Mouse (Mus musculus) ES-CJ7 (cell line): Measurements from ENCODE around the gene Kif14.

Experiments
- DNase-seq: peaks from one replicate; pipeline ENCODE4 v3.0.0; 2011; ENCODE audit warnings: low read depth, low spot score

Gene Kif14

DNA sequence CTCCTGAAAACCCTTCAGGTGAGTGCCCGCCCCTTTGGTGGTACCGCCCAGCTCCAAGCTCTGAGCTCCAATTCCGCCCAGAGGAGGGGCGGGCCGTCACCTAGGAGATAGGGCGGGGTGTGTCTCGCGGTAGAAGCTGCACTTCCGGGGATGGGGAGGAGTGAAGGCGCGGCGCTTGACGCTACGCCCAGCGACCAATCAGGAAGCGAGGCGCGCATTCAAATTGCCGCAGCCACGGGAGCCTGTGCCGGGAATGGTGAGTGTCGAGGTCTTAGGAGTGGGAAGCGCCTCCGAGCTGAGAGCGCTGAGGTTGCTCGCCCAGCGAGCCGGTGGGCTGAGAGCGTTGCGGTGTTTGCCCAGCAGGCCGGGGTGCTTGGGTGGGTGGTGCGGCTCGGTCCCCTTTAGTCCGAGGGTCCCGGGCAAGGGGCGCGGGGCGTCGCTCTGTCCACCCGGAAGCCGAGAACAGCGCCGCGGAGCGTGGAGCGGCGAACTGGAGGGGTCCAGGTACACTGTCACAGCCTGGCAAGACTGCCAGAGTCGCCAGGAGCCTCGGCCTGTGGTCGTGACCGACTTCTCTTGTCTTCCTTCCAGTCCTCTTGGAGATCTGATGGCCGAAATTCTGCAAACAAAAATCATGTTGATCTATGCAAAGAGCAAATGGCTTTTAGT lies at the start of gene Kif14:
Gene Kif14 (plus strand): TSS at position 201 of the 669 bp plus-strand sequence.
- DNase-seq = peak; percentile 99

DNA sequence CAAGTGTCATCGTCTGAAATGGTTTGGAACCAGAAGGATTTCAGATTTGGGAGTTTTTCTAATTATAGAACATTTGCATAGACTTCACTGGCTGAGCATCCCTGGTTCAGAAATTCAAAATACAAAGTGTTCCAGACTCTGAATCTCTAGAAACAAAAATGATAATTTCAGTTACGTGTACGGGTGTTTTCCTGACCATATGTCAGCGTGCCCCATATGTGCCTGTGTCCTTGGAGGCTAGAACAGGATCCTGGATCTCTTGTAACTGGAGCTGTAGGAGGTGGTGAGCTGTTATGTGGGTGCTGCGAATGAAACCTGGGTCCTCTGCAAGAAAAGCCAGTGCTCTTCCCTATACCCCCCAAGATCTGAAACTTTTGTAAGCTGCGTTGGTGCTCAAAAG lies 47.8 kb upstream of the Kif14 start:
- DNase-seq = no peak

DNA sequence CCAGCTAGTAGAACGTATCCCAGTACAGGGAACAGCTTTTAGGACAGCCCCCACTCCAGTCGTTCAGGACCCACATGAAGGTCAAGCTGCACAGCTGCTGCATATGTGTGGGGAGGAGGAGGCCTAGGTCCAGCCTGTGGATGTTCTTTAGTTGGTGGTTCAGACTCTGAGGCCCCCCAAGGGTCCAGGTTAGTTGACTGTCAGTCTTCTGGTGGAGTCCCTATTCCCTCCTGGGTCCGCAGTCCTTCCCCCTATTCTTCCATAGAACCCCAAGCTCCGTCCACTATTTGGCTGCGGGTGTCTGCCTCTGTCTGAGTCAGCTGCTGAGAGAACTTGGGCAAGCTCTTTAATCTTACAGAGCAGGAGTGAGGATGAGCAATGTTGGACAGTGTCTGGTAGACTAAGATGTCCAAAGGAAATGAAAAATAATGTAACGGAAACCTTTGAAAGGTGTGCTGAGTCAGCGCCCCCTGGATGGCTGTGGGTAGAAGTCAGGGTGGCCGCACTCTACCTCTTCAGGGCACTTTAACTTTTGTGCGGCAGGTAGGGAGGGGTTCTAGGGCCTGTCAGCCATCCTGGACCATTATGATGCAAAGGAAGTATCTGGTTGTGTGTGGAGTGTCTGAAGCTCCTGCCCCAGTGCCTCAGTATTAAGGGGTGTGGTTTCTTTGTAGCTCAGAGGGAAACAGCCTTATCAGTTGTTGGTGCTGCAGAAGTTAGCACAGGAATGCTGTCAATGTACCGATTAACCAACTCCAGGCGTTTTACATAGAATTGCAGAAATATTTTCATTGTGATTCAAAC lies 38.8 kb upstream of the Kif14 start:
- peak; percentile 83 for DNase-seq

DNA sequence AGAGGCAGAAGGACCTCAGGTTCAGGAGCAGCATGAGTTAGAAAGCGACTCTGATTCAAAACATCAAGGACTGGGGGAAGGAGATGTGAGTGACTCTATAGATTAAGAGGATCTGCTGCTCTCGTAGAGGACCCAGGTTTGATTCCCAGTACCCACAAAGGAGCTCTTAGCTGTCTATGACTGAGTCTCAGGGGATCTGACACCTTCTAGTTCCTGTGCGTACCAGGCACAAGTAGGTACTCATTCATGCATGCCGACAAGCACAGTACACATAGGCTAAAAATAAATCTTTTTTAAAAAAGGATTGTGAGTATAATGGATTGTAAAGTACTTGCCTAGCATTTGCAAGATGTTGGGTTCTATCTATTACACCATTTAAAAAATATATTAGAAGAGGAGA lies 37.2 kb upstream of the Kif14 start:
- no peak for DNase-seq

DNA sequence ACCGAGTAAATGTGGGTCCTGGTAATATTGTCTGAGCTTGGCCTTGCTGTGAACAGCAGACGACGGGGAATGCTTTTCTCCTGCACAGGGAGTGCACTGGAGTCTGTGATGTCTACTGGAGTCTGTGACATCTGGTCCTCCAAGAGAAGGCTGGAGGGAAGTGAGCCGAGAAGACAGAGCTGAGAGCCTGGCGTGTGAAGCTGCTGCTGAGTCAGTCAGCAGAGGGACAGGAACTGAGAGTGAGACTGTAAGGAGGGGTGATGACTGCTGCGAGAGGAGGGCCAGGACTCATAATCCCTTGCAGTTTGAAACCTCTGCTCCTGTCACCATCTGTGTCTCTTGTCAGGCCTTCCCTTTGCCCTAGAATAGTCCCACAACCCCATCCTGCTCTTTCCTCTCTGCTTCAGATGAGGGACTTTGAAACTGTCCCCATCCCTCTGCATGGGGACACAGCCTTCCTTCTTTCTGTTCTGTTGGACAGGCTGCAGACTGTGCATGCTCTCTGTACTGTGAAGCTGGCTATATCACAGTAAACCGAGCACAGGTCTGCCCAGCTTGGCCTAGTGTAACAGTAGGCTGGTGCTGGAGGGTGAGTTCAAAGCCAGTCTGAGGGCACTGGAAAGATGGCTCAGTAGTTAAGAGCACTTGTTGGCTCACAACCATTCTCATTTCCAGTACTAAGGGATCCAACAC lies 35.9 kb upstream of the Kif14 start:
- DNase-seq = no peak

DNA sequence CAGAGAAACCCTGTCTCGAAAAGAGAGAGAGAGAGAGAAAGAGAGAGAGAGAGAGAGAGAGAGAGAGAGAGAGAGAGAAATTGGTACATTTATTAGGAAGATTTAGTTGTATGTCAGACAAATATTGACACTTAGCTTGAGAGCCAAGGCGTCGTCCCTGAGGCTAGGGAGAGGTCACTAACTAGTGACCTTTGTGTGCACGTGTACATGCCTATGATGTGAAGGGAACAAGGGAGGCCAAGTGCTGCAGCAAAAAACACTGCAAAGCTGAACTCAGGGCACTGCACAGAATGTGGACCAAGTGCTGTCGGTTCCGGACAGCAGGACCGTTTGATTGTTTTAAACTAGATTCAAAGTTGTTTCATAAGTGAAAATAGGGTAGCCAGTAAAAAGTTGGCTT lies 25.4 kb upstream of the Kif14 start:
- DNase-seq = no peak

DNA sequence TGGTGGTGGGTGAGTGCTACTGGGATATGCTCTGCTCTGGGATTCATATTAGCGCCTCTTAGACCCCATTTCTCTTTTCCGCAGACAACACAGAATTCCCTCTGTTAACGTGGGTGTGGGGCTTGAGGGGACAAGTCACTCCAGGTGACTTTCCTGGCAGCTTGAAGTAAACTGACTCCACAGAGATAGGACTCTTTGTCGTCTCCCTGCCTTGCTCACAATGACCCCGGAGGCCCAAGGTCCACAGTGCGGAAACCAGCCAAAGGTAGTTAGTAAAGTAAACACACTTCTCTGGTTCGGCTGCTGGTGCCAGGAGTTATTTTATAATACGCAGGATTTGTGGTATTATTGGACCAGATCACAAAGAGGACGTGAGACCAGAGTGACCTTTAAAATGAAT lies 23.3 kb upstream of the Kif14 start:
- DNase-seq = no peak

DNA sequence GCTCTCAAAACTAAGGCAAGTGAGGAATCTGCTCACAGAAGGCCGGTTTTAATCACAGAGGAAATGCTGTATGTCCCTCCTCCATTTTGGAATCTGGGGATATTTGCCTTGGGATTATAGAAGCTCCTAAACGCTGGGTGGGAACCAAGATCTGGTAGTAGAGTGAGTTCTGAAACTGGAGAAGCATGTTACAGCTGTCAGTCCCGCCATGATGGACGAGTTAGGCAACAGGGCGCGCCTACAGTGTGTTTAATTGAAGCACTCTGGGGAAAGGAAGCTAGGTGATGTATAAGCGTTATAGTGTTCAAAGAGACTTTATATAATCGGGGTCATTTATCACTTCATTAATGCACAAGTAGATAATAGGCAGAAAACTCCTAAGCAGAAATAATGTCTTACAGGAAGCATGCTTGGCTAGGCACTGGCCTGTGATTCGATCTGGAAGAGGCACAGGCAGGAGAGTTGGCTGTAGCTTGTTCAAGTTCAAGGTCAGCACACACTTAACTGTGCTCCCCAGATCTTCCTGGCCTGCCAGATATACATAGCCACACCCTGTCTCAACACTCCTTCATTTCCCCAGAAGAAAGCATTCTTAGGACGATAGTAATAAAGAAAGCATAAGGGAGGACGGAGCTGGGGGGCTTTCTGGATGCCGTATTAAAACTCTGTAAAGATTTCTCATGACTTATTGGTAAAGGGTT lies 21.4 kb upstream of the Kif14 start:
- DNase-seq = peak; percentile 42

DNA sequence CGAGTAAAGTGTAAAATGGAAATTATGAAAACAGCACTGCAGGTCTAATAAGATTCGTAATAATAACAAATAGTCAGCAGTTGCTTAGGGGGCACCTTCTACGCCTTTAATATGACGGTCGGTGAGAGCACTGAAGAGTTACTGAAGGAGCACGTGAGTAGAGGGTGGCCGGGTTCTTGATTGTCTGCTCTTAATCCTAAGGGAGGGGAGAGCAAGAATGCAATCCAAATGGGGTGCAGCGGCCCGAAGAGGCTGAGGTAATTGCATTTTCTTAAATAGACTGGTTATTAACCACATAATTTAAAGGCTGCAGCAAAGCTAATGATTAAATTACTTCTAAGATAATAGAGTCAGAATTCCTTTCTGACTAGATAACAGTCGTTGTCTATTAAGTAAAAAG lies 19.2 kb upstream of the Kif14 start:
- no peak for DNase-seq

DNA sequence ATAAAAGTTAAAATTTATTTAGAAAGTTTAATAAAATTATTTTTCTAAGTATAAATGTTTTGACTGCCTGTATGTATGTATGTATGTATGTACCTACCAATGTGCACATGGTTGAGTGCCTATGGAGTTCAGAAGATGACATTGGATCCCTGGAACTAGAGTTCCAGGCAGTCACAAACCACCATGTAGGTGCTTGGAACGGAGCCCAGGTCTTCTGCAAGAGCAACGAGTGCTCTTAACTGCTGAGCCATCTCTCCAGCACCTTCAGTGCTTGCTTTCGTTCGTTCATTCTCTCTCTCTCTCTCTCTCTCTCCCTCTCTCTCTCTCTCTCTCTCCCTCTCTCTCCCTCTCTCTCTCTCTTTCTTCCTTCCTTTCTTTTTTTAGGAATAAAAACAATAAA lies 18.8 kb upstream of the Kif14 start:
- no peak for DNase-seq

DNA sequence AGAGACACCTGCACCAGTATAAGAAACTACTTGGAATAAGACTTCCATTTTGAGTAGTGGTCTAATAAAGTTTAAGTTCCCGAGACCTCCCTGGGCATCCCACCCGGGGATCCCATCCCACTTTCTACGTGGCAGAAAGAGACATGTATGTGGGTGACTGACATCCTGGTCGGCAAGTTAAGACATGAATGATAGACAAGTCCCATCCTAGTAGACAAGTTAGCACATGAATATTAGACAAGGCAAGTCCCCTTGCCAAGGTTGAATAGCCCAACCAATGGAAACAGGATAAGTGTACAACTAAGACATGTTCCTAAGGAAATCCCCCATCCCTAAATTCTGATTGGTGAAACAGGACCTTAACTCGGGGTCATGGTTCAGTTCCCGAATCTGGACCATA lies 16.6 kb upstream of the Kif14 start:
- DNase-seq = no peak

DNA sequence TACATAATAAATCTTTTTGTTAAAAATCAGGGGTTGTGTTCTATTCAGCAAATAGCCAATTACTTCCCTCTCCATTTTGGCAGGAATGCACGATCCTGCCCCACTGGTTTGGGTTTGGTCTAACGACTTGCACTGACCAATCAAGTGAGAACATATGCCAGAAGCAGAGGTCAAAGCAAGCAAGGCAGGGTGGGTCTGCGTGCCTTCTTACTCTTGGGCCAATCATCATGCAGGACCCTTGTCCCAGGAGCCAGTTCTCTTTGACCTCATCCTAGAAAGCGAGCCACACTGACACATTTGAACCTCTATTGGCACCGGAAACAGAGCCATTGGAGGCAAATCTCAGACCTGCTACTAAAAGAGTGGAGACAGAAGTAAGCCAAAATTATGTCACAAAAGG lies 15.9 kb upstream of the Kif14 start:
- peak; percentile 81 for DNase-seq

DNA sequence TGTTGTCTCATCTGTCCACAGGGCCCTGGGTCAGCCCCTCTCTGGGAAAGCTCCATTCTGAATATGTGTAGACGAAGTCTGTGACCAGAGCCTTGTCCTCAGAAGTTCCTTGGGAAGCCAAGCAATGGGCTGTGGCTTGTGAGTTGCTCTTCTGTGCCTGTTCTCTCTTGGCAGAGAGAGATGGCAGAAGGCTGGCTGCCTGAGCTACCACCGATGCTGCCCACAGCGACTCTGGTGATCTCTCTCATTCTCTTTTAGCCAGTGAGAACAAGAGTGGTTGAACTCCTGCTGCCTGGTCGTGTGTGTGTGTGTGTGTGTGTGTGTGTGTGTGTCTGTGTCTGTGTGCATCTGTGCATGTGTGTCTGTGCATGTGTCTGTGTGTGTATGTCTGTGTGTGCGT lies 13.7 kb upstream of the Kif14 start:
- no peak for DNase-seq

DNA sequence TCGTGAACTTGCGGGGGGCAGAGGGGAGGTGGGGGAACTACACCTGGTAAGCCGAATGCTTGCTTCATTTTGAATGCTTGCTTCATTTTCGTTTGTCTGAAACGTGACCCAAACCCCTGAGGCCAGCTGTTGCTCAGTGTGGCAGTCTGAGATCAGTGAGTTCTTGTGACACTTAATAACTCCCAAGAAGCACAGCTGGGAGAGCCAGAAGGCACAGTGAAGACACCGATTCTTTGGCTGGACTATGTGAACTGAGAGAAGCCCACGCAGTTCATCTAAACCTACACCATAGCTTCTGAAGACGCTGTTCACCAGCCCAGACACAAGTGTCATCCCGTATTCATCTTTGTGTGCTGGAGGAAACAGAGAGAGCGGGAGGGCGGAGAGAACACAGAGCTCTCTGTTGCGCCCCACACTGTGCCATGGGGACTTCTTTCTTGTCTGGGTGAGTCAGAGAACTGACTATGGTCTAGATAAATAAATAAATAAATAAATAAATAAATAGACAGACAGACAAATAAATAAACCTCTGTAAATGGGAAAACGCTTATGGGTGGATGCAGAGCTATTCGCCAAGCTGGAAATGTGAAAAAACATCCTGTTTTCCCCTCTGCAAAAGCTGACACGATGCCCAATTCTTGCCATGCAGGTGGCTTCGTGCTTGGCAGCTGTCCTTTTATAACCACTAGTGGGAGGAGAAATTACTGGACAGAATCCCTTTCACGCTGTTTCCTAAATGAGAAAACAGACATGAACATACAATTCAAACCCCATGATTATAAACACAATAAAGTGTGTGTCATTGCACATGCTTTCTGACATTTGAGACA lies 10.2 kb upstream of the Kif14 start:
- no peak for DNase-seq

DNA sequence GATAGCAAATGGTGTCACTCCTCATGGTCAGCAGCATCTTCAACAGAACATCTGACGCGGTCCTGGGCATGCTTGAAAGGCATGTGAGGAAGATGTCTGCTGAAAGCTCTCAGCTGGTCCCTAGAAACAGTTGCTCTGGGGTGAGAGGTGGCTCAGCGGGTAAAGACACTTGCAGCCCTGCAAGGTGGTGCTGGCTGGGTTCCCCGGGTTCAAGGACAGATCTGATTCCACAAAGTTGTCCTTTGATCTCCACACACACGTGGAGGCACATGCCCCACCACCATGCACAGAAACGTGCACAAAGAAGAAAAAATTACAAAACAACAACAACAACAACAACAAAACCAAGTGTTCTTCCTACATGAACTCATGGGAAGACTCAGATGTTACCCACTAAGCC lies 9.4 kb upstream of the Kif14 start:
- no peak for DNase-seq

DNA sequence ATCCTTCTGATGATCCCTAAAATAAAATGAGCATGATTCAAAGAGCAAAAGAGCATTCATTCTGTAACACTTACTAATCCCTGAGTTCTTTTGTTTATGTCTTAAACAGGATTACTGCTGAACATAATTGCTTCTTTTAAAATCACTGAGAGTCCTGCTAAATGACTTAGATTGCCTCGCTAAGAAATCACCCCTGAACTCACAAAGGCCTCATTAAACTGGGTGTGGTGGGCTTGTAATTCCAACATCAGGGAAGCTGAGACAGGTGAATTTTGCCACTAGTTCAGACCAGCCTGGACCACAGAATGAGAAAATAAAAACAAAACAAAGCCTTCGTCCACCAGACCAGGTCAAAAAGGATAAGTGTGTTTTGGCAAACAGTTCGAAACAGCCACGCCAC lies 8.7 kb upstream of the Kif14 start:
- DNase-seq = no peak

DNA sequence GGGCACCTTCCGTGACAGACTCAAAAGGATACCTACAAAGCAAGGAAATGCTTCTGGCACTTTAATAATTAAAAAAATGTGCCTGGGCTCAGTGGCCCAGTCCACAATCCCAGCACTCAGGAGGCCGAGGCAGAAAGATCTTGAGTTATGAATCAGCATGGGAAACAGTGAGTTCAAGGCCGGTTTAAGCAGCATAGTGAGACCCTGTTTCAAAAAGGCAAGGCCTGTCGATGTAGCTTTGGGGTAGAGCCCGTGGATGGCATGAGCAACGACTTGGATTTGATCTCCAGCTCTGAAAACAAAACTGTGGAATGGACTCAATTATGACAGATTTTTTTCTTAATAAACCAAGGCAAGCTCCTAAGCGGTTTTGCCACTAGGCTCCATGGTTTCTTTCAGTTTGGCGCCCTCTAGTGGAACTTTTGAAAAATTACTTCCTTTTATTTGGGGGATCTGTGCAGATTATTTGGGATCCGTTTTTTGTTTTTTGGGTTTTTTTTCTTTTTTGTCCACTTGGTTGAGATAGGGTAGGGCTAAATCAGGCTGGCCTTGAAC lies 7.4 kb upstream of the Kif14 start:
- DNase-seq = peak; percentile 70

DNA sequence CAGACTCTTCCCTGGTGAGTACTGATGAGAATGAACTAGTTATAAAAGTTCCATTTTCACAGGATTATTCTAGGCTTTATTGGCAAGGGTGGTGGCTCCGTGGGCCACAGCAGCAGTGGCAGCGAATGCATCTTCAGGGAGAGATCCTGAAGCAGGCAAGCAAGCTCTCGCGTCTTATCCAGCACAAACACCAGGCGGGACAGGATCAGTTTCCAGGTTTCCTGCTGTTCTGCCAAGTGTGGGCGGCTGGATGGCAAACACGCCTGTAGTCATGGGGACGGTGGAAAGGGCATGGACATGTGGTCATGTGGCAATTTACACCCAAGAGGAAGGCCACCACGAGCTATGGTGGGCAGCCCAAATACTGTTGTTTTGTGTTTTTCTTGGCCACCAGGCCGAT lies 3.7 kb upstream of the Kif14 start:
- no peak for DNase-seq

DNA sequence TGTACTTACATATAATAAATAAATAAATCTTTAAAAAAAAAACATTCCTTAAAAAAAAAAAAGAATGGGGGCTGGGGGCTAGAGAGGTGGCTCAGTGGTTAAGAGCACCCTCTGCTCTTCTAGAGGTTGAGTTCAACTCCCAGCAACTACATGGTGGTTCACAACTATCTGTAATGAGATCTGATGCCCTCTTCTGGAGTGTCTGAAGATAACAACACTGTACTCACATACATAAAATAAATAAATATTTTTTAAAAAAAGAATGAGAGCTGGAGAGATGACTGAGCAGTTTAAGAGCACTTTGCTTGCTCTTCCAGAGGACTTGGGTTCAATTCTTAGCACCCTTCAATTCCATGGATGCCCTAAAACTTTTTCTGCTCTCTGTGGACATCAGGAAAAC lies 975 bp upstream of the Kif14 start:
- no peak for DNase-seq

DNA sequence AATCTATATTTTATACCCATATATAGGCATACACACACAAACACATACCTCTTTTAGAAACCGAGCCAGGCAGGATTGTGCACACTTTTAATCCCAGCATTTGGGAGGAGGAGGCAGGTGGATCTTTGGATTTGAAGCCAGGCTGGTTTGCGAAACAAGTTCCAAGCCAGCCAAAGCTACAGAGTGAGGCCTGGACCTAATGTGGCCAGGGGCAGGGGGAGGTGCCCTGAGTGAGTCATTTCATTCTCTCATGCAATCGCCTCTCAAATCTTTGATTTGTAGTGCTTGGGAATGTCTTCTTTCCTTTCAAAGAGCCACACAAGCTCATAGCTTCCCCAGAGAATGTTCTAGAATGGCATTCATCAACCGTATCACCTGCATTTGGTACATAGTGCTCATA lies 3.3 kb downstream of the Kif14 start:
- no peak for DNase-seq

DNA sequence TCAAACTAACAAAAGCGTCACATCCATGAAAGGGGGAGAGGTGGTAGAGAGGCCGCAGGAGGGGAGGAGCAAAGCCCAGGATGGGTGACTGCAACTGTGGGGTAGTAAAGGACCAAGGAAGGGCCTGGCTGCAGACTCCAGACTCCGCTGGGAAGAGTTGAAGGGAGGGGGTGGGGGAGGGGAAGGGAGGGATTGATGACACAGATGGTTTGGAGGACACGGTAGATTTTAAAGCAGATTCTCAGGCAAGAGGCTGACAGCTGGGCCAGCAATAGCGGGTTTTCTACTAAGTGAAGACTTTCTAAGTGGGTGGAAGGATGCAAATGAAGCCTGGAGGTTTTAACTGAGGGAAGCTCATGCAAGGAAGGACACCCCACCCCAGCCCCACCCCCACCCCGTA lies 4.3 kb downstream of the Kif14 start:
- peak; percentile 79 for DNase-seq
